Mouse (Mus musculus) olfactory bulb, adult 2 months (tissue): ENCODE results near the gene Pycr2.
"Not testable (repeated sequence)": the region's sequence is repeated elsewhere in the genome, so short reads cannot be mapped to it uniquely, and the experiment has no call there.

Source experiments
- CTCF ChIP-seq: fragments of 200-500 bp; IDR thresholded peaks from 2 replicates; pipeline ENCODE4 v1.5.1; 2012; ENCODE audit warnings: low read depth, mild to moderate bottlenecking, low read length, moderate library complexity; ENCODE audit not compliant: insufficient read depth
- POLR2A ChIP-seq: fragments of 200-500 bp; IDR thresholded peaks from 2 replicates; pipeline ENCODE4 v1.6.1; 2012; ENCODE audit warnings: mild to moderate bottlenecking, low read depth, low read length, moderate library complexity; ENCODE audit not compliant: insufficient read depth

GRCm38 (mm10) chr1:180936610-180937398 is 32.7 kb downstream of the Pycr2 start:
- TF ChIP-seq CTCF, POLR2A: not testable (repeated sequence)
